Mouse (Mus musculus) liver, embryonic 11.5 days (tissue): Measurements from ENCODE around the gene Snx30. TPM values are rescaled to one million over a fixed set of nuclear protein-coding genes. Genes with fewer than 3 reads are reported as not detected.

ENCODE experiments used
- ATAC-seq: fragments of 200-750 bp; cut with Nextera tagmentation; replicated peaks from 2 replicates; pipeline ENCODE4 v1.8.0; 2017; ENCODE audit warnings: moderate number of reproducible peaks, mild to moderate bottlenecking, moderate TSS enrichment, moderate library complexity; ENCODE audit not compliant: low FRiP score
- DNase-seq: peaks from one replicate; pipeline ENCODE4 v3.0.0-alpha.2; 2017; ENCODE audit warnings: low spot score
- H3K27ac ChIP-seq: fragments of 300-500 bp; sonication (generic); 2 replicates; pipeline ENCODE4 v1.5.1; 2014; ENCODE audit warnings: mild to moderate bottlenecking, low read depth, low read length, control low read depth
- H3K27me3 ChIP-seq: fragments of 300-500 bp; sonication (generic); replicated peaks from 2 replicates; pipeline ENCODE4 v1.6.1; 2014; ENCODE audit warnings: low read length, mixed read lengths; ENCODE audit not compliant: control insufficient read depth, insufficient read depth
- H3K36me3 ChIP-seq: fragments of 300-500 bp; sonication (generic); 2 replicates; pipeline ENCODE4 v1.6.1; 2014; ENCODE audit warnings: mild to moderate bottlenecking, low read length, moderate library complexity, mixed read lengths; ENCODE audit not compliant: control insufficient read depth, insufficient read depth
- H3K4me1 ChIP-seq: fragments of 300-500 bp; sonication (generic); replicated peaks from 2 replicates; pipeline ENCODE4 v1.6.1; 2014; ENCODE audit warnings: low read length, mixed read lengths; ENCODE audit not compliant: control insufficient read depth, insufficient read depth
- H3K4me2 ChIP-seq: fragments of 300-500 bp; sonication (generic); 2 replicates; pipeline ENCODE4 v1.6.1; 2014; ENCODE audit warnings: mild to moderate bottlenecking, control low read depth, moderate library complexity
- H3K4me3 ChIP-seq: fragments of 300-500 bp; sonication (generic); 2 replicates; pipeline ENCODE4 v1.5.1; 2014; ENCODE audit warnings: low read depth, low read length, control low read depth
- H3K9ac ChIP-seq: fragments of 300-500 bp; sonication (generic); 2 replicates; pipeline ENCODE4 v1.6.1; 2014; ENCODE audit warnings: low read depth, low read length, control low read depth
- H3K9me3 ChIP-seq: fragments of 300-500 bp; sonication (generic); 2 replicates; pipeline ENCODE4 v1.6.1; 2016; ENCODE audit warnings: low read length, inconsistent platforms, mixed read lengths; ENCODE audit not compliant: control insufficient read depth
- WGBS: fragments of 180-500 bp; shearing (Covaris S2); extraction: QIAGEN DNeasy Blood & Tissue Kit; methylation state at CpG from one replicate; pipeline ENCODE4 v1.1.7; 2014; 5-methylcytosine and 5-hydroxymethylcytosine counted together
- polyA plus RNA-seq: library from polyadenylated mRNA; unstranded; fragments of >200 nt; fragmentation: Nextera tagmentation; extraction: Ambion mirVana; gene quantifications from 2 replicates; pipeline ENCODE4 v1.2.1, GENCODE M21; 2014

Snx30 gene
- polyA plus RNA-seq, 1 experiment from 2014 or later, result 5.7 TPM

GRCm38 (mm10) chr4:59765385-59766005 lies 40.1 kb upstream of the Snx30 start:
- WGBS, result 57% methylated on average over 7 of the region's 7 CpGs
- peaks cover 5% of the 10 kb centered on the region; the same call in 1 of the 2 replicates for H3K36me3 ChIP-seq
- DNase-seq (no peak), ATAC-seq (no peak)
- H3K9me3 ChIP-seq, result no peaks in the 10 kb centered on the region
- H3K4me3 ChIP-seq, result no peak overlapping the region
- no peak overlapping the region for H3K9ac ChIP-seq
- H3K27ac ChIP-seq, result no peak overlapping the region
- no peaks in the 10 kb centered on the region for H3K4me1 ChIP-seq
- H3K4me2 ChIP-seq, result peak overlapping the region; percentile 2; the same call in 1 of the 2 replicates
- no peaks in the 10 kb centered on the region for H3K27me3 ChIP-seq

GRCm38 (mm10) chr4:59767717-59768116 lies 37.9 kb upstream of the Snx30 start:
- H3K9ac ChIP-seq, result no peak overlapping the region
- ATAC-seq (no peak; the same call in 1 of the 2 replicates), DNase-seq (no peak)
- H3K36me3 ChIP-seq, result peaks cover 14% of the 10 kb centered on the region; the same call in 1 of the 2 replicates
- H3K27ac ChIP-seq, result no peak overlapping the region
- H3K4me3 ChIP-seq, result no peak overlapping the region
- no peaks in the 10 kb centered on the region for H3K27me3 ChIP-seq
- no peaks in the 10 kb centered on the region for H3K9me3 ChIP-seq
- 38% methylated on average over 2 of the region's 2 CpGs for WGBS
- no peaks in the 10 kb centered on the region for H3K4me1 ChIP-seq
- H3K4me2 ChIP-seq, result no peak overlapping the region

- Histone ChIP-seq H3K27me3 (no peaks in the 10 kb centered on the region), H3K4me2 (no peak overlapping the region), H3K36me3 (peaks cover 19% of the 10 kb centered on the region), H3K27ac (no peak overlapping the region), H3K4me1 (no peaks in the 10 kb centered on the region), H3K9me3 (no peaks in the 10 kb centered on the region), H3K4me3 (no peak overlapping the region), H3K9ac (no peak overlapping the region)
- DNase-seq (no peak), ATAC-seq (no peak)
- 82% methylated on average over 17 of the region's 17 CpGs for WGBS
Measured at GRCm38 (mm10) chr4:59772171-59772879, 33.3 kb upstream of the Snx30 start.

GRCm38 (mm10) chr4:59777828-59778227 lies 27.8 kb upstream of the Snx30 start:
- Histone ChIP-seq H3K4me2 (no peak overlapping the region), H3K4me1 (peaks cover 12% of the 10 kb centered on the region), H3K9me3 (no peaks in the 10 kb centered on the region), H3K4me3 (no peak overlapping the region), H3K27me3 (no peaks in the 10 kb centered on the region), H3K36me3 (peaks cover 7% of the 10 kb centered on the region), H3K27ac (no peak overlapping the region), H3K9ac (no peak overlapping the region)
- ATAC-seq (no peak), DNase-seq (no peak)
- 65% methylated on average over 3 of the region's 3 CpGs for WGBS

GRCm38 (mm10) chr4:59780568-59780967 lies 25.1 kb upstream of the Snx30 start:
- ATAC-seq (no peak), DNase-seq (no peak)
- Histone ChIP-seq H3K9ac (no peak overlapping the region), H3K27ac (no peak overlapping the region), H3K9me3 (no peaks in the 10 kb centered on the region), H3K4me1 (peaks cover 12% of the 10 kb centered on the region), H3K4me3 (no peak overlapping the region), H3K36me3 (peaks cover 2% of the 10 kb centered on the region; the same call in 1 of the 2 replicates), H3K4me2 (no peak overlapping the region), H3K27me3 (no peaks in the 10 kb centered on the region)
- 50% methylated on average over 1 of the region's 1 CpGs for WGBS

GRCm38 (mm10) chr4:59782853-59783684 lies 22.6 kb upstream of the Snx30 start:
- Histone ChIP-seq H3K9ac (peak overlapping the region; percentile 93), H3K27ac (peak overlapping the region; percentile 72), H3K27me3 (no peaks in the 10 kb centered on the region), H3K4me1 (peaks cover 12% of the 10 kb centered on the region), H3K4me2 (peak overlapping the region; percentile 88), H3K9me3 (no peaks in the 10 kb centered on the region), H3K4me3 (peak overlapping the region; percentile 97), H3K36me3 (no peaks in the 10 kb centered on the region)
- under 1% methylated on average over 47 of the region's 47 CpGs for WGBS
- ATAC-seq (peak; percentile 40), DNase-seq (peak; percentile 40)

GRCm38 (mm10) chr4:59783685-59784279 lies 21.9 kb upstream of the Snx30 start:
- H3K4me1 ChIP-seq, result peaks cover 12% of the 10 kb centered on the region
- no peaks in the 10 kb centered on the region for H3K9me3 ChIP-seq
- H3K9ac ChIP-seq, result peak overlapping the region; percentile 93
- H3K4me3 ChIP-seq, result peak overlapping the region; percentile 97
- 1% methylated on average over 36 of the region's 36 CpGs for WGBS
- H3K36me3 ChIP-seq, result no peaks in the 10 kb centered on the region
- H3K4me2 ChIP-seq, result peak overlapping the region; percentile 88
- DNase-seq (peak; percentile 93), ATAC-seq (peak; percentile 95)
- no peaks in the 10 kb centered on the region for H3K27me3 ChIP-seq
- H3K27ac ChIP-seq, result peak overlapping the region; percentile 72

GRCm38 (mm10) chr4:59785412-59785811 lies 20.2 kb upstream of the Snx30 start:
- no peak overlapping the region for H3K27ac ChIP-seq
- no peaks in the 10 kb centered on the region for H3K9me3 ChIP-seq
- no peaks in the 10 kb centered on the region for H3K36me3 ChIP-seq
- no peak overlapping the region for H3K9ac ChIP-seq
- no peak overlapping the region for H3K4me3 ChIP-seq
- H3K4me1 ChIP-seq, result peaks cover 6% of the 10 kb centered on the region
- WGBS, result 40% methylated on average over 2 of the region's 2 CpGs
- ATAC-seq, result no peak
- no peaks in the 10 kb centered on the region for H3K27me3 ChIP-seq
- DNase-seq, result no peak
- H3K4me2 ChIP-seq, result no peak overlapping the region
